Mouse (Mus musculus) T-helper 2 cell (primary cell): ENCODE measurements at regions not wholly inside any gene's neighbourhood (a gene's known extent, or its start where the extent isn't known, plus 50 kb on each side); places are given as distances from the start of the nearest gene placed in this dataset.

Source experiments
- in situ Hi-C: fragments of 300-600 bp; cut with MboI, MseI; formaldehyde crosslinking; loops from one replicate; pipeline ENCODE4 v1.15.1; 2025; ENCODE audit warnings: high pct_unique_total_duplicates

- in situ Hi-C loops = no loop called here
These were observed 164.6 kb downstream of the Gm45692 start for GRCm38 (mm10) chr8:26283957-26284356.

GRCm38 (mm10) chr8:26287665-26288064 is 168.3 kb downstream of the Gm45692 start:
- in situ Hi-C loops = no loop called here

DNA sequence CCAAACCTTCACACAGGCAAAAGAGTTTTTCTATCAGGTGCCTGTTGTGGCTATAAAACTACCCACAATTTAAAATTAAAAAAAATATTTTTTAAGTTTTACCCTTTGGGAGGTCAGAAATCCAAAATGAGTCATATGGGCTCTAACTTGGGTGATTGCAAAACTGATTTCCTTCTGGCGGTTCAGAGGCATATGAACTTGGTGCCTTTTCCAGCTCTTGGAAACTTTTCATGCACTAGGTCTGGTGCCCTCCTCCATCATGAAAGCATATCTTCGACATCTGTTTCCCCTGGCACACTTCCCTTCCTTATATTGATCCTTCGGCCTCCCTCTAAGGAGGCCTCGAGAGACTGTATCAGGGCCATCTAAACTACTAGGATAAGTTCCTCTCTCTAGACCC is 168.8 kb downstream of the Gm45692 start:
- in situ Hi-C loops = no loop called here

DNA sequence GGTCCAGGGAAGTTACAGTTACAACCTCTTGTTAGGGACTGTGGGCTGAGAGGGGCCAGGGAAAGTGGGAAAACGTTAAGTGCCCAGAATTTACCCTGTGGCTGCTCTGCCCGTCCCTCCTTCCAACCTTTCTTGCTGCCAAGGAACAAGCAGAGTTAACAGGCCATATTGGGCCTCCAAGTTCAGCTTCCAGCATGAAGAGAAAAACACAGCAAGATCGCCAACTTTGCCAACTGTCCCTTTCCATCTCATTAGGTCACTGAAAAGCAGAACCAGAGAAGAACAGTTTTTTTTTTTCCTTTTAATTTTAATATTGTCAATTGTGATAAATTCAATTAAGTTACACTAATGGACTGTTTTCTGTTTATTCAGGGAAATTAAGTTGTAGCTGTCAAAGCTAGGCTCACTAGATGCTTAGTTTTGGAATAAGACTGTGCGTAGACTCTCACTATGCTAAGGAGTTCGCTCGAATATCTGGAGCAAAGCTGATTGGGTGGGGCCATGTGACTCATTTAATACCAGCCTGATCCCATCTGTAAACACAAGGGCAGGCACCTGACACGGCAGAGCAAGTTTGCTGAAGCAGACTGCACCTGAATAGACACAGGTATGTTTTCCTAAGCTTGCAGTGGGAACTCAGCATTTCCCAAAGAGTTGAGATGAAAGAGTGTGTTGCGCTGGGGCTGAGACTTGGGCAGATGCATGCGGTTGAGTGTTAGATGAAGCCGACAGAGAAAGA is 178.9 kb downstream of the Gm45692 start:
- in situ Hi-C loops = loop anchor here (10.0 kb wide), 1 partner anchor 1327 kb away; no protein-coding TSS in a partner anchor

DNA sequence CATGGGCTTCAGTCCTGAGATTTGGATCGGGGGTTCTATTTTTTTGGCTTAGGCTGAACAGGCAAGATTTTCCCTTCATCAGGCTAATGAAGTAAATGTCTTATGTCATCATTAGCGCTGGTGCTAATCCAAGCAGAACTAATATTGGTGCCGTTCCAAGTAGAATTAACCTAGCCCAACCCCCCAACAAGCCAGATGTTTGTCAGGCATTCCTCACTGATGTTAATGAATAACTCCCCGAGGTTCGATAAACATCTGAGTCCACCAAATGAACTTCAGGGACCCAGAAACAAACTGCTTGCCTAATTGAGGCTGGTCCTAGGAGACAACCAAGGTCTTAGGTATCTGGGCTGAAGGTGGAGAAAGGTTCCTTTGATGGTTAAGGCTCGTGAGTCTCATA is 180.9 kb downstream of the Gm45692 start:
- in situ Hi-C loops = no loop called here

GRCm38 (mm10) chr8:26301961-26302360 is 182.6 kb downstream of the Gm45692 start:
- in situ Hi-C loops = no loop called here

DNA sequence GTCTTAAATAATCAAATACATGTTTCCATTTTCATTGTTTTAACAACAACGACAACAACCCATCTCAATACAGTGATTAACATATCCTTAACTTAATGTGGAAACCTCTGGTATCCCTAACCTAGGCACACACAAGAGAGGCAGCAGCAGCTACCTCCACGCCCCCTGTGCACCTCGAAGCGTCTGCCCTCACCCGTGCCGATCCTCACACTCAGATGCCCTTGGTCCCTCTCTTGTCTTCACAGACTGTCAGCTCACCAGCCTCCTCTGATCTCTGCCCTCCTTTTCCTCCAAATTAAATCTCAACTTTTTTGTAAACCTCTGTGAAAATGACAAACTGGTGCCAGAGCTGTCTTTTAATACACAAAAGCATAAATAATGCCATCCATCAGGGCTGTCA is 185.2 kb downstream of the Gm45692 start:
- in situ Hi-C loops = no loop called here

GRCm38 (mm10) chr8:26305061-26305879 is 185.9 kb downstream of the Gm45692 start:
- in situ Hi-C loops = no loop called here

GRCm38 (mm10) chr8:26308121-26308641 is 188.8 kb downstream of the Gm45692 start:
- in situ Hi-C loops = no loop called here

DNA sequence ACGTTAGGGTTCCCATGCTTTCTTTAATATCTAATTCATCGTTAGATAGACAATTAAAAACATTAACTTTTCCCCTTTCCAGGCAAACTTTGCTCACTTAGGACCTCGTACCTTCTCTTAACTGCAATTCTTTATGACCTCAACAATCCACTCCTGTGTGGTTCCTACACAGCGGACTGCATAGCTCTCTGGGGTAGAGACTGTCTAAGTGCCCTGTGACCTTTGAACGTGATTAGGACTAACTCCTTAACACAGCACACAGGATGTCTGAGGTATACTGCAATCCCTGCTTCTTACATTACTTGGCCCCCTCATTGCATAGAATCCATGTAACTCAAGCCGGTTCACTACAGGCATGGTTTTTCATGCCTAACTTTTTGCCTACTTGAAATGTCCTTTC is 190.4 kb downstream of the Gm45692 start:
- in situ Hi-C loops = no loop called here

DNA sequence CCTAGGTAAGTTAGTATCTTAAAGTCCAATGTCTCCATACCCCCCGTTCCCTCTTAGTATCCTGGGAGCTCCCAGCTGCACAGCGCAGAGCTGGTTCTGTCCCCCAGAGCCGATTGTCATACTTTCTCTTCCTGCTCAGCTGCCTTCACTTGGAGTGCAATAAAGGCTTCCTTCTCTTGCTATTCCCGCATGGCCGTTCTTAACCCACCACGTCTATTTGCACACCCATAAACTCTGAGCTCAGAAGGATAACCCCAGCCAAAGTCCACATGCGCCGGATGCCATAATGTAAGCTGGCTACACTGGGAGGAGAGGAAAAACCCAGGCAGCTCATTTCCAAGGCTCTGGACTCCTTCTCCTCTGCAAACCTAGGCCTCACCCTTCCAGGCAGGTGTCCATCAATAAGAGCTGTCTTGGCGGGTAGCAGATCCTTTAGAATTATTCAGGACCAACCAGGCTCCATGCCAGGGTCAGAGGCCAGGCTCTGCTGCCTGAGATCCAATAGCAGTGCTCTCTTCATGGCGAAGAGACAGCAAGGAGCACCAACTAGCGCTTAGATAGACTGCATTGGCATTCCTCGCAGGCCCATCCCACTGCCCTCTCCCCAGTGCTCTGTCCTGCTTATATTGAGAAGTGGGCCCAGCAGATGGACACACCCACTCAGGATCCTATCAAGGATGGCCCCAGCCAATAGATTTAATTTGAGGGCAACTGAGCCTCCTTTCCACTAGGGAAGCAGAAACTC is 204.4 kb downstream of the Gm45692 start:
- in situ Hi-C loops = no loop called here

- in situ Hi-C loops = no loop called here
These were observed 205.3 kb downstream of the Gm45692 start for GRCm38 (mm10) chr8:26324606-26325005.

- in situ Hi-C loops = no loop called here
These were observed 210.5 kb downstream of the Gm45692 start for GRCm38 (mm10) chr8:26329813-26330212.

- in situ Hi-C loops = no loop called here
These were observed 217.7 kb downstream of the Gm45692 start for GRCm38 (mm10) chr8:26336906-26337650.

- in situ Hi-C loops = no loop called here
These were observed 225.7 kb downstream of the Gm45692 start for GRCm38 (mm10) chr8:26345078-26345477.

GRCm38 (mm10) chr8:26349231-26349630 is 229.9 kb downstream of the Gm45692 start:
- in situ Hi-C loops = no loop called here

DNA sequence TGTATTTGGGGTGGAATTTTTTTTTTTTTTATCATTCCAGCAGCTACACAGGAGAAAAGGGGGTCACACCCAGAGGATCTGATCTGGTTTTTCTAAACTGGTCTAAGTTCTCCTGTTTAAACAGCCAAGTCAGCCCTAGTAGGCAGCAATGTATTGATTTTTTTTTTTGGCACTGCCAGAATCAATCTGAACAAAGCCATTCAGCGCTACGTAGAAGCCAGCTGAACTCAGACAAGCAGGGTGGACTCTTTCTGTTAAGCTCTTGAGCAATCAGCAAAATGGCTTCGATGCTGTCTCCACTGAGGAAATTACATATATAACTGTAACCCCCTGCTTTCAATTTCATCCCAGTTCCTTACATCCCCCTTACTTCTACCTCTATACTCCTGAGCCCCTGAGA is 230.5 kb downstream of the Gm45692 start:
- in situ Hi-C loops = no loop called here

- in situ Hi-C loops = no loop called here
These were observed 231.3 kb downstream of the Gm45692 start for GRCm38 (mm10) chr8:26350616-26351015.

GRCm38 (mm10) chr8:26351643-26352540 is 232.6 kb downstream of the Gm45692 start:
- in situ Hi-C loops = no loop called here

GRCm38 (mm10) chr8:26352541-26353010 is 233.2 kb downstream of the Gm45692 start:
- in situ Hi-C loops = no loop called here
